Mouse (Mus musculus) MEL (cell line): ENCODE results near the gene Lce1j. TPM values are rescaled to one million over a fixed set of nuclear protein-coding genes. Genes with fewer than 3 reads are reported as not detected.

Experiments used
- DNase-seq: peaks from one replicate; pipeline ENCODE4 v3.0.0; 2011; ENCODE audit warnings: low read depth, low spot score
- H3K27ac ChIP-seq: 2 replicates; pipeline ENCODE4 v1.5.1; 2012; ENCODE audit warnings: low read depth, mild to moderate bottlenecking, control low read depth, low read length, moderate library complexity; ENCODE audit not compliant: control insufficient read depth
- H3K27me3 ChIP-seq, 2 experiments: fragments of 150-350 bp in 1 of 2; sonication (generic) in 1 of 2; 2 replicates each; pipeline ENCODE4 v1.6.1; 2012; ENCODE audit warnings: low read length in 2 of 2, mild to moderate bottlenecking in 2 of 2, improper control_type of control experiment in 1 of 2, moderate library complexity in 1 of 2; ENCODE audit not compliant: insufficient read depth in 2 of 2, control insufficient read depth in 1 of 2
- H3K36me3 ChIP-seq, 2 experiments: 2 replicates each; pipeline ENCODE4 v1.6.1; 2012 to 2014; ENCODE audit warnings: low read length in 2 of 2, improper control_type of control experiment in 1 of 2, inconsistent platforms in 1 of 2, mild to moderate bottlenecking in 1 of 2; ENCODE audit not compliant: insufficient read depth in 2 of 2, control insufficient read depth in 1 of 2
- H3K4me1 ChIP-seq, 2 experiments: fragments of 150-350 bp in 1 of 2; sonication (generic) in 1 of 2; 2 replicates each; pipeline ENCODE4 v1.6.1; 2012; ENCODE audit warnings: low read length in 2 of 2, improper control_type of control experiment in 1 of 2, mild to moderate bottlenecking in 1 of 2; ENCODE audit not compliant: insufficient read depth in 2 of 2, control insufficient read depth in 1 of 2
- H3K4me3 ChIP-seq, 2 experiments: fragments of 150-350 bp in 1 of 2; sonication (generic) in 1 of 2; 2 replicates each; pipeline ENCODE4 v1.5.1; 2012; ENCODE audit warnings: low read depth in 2 of 2, low read length in 2 of 2, mild to moderate bottlenecking in 2 of 2, moderate library complexity in 2 of 2, control low read depth in 1 of 2, improper control_type of control experiment in 1 of 2; ENCODE audit not compliant: control insufficient read depth in 1 of 2, insufficient read depth in 1 of 2
- H3K79me2 ChIP-seq: 2 replicates; pipeline ENCODE4 v1.6.1; 2012; ENCODE audit warnings: mild to moderate bottlenecking, low read length, moderate library complexity; ENCODE audit not compliant: control insufficient read depth, poor library complexity, insufficient read depth
- H3K9ac ChIP-seq: 2 replicates; pipeline ENCODE4 v1.6.1; 2012; ENCODE audit warnings: low read depth, mild to moderate bottlenecking, control low read depth, low read length, moderate library complexity; ENCODE audit not compliant: control insufficient read depth, poor library complexity, severe bottlenecking
- H3K9me3 ChIP-seq: fragments of 150-350 bp; sonication (generic); replicated peaks from 2 replicates; pipeline ENCODE4 v1.6.1; 2012; ENCODE audit warnings: mild to moderate bottlenecking, low read length, improper control_type of control experiment, moderate library complexity; ENCODE audit not compliant: insufficient read depth
- CHD2 ChIP-seq: IDR thresholded peaks from 2 replicates; pipeline ENCODE4 v1.6.1; 2011; ENCODE audit warnings: low read length, improper control_type of control experiment
- E2F4 ChIP-seq: IDR thresholded peaks from 2 replicates; pipeline ENCODE4 v1.6.1; 2011; ENCODE audit warnings: low read depth, low read length, improper control_type of control experiment, borderline replicate concordance
- EP300 ChIP-seq, 2 experiments: IDR thresholded peaks; 2 replicates each; pipeline ENCODE4 v1.6.1; 2011; ENCODE audit warnings: improper control_type of control experiment in 2 of 2, low read length in 2 of 2, low read depth in 1 of 2, mild to moderate bottlenecking in 1 of 2
- HCFC1 ChIP-seq: IDR thresholded peaks from 2 replicates; pipeline ENCODE4 v1.6.1; 2012; ENCODE audit warnings: low read depth, mild to moderate bottlenecking, inconsistent platforms, low read length, improper control_type of control experiment, moderate library complexity
- JUND ChIP-seq: IDR thresholded peaks from 2 replicates; pipeline ENCODE4 v1.6.1; 2011; ENCODE audit warnings: low read depth, mild to moderate bottlenecking, improper control_type of control experiment, low read length
- SMC3 ChIP-seq: IDR thresholded peaks from 2 replicates; pipeline ENCODE4 v1.6.1; 2011; ENCODE audit warnings: low read depth, low read length, improper control_type of control experiment
- TAL1 ChIP-seq: IDR thresholded peaks from 2 replicates; pipeline ENCODE4 v1.6.1; 2012; ENCODE audit warnings: mild to moderate bottlenecking, inconsistent platforms, low read length, moderate library complexity, mixed read lengths
- UBTF ChIP-seq: IDR thresholded peaks from 2 replicates; pipeline ENCODE4 v1.6.1; 2012; ENCODE audit warnings: low read depth, mild to moderate bottlenecking, inconsistent platforms, low read length, improper control_type of control experiment, moderate library complexity, borderline replicate concordance; ENCODE audit not compliant: insufficient read depth
- polyA plus RNA-seq, 2 experiments: library from polyadenylated mRNA; stranded (reverse) in 1 of 2; unstranded in 1 of 2; fragments of >175 nt in 1 of 2; fragments of >200 nt in 1 of 2; gene quantifications; 2 replicates each; pipeline versions ENCODE4 v1.2.1 to v1.2.4; 2012; ENCODE audit warnings: low replicate concordance in 2 of 2, low read depth in 1 of 2; ENCODE audit not compliant: insufficient read length in 2 of 2, insufficient read depth in 1 of 2, missing spikeins in 1 of 2
- total RNA-seq: library from RNA; depleted of rRNA; stranded (reverse); fragments of 300-350 nt; gene quantifications from 2 replicates; pipeline ENCODE4 v1.2.3, GENCODE M21; 2012; rRNA removed

Lce1j gene
- total and polyA plus RNA-seq, 3 experiments = not detected

DNA sequence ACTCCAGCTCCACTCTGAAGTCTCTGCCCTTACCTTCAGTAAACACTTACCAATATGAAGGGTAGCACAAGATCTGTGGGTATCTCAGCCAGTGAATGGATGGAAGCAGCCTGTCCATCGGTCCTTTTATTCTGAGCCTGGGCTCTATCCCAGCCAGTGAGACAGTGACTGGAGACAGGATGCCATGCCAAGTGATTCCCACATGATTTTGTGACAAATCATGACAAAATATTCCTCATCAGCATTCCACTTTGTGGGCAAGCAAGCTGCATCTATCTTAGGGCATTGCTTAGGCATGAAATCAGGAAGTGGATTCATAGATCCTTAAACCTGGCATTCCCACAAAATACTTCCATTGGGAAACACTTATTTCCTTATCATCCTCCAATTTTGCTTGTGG, 38.1 kb downstream of the Lce1j start, which contains the start of gene Lce1g:
Gene Lce1g (minus strand): TSS at position 101 of the 400 bp plus-strand sequence.
- Histone ChIP-seq H3K9ac (no peak within 1 kb of the TSS), H3K36me3 (no peaks in the 10 kb centered on the region), H3K4me3 (no peak within 1 kb of the TSS), H3K4me1 (no peaks in the 10 kb centered on the region), H3K79me2 (no peaks in the 10 kb centered on the region), H3K9me3 (no peaks in the 10 kb centered on the region), H3K27ac (no peak within 1 kb of the TSS), H3K27me3 (no peaks in the 10 kb centered on the region)
- no peak for TF ChIP-seq TAL1
- no peak for DNase-seq

DNA sequence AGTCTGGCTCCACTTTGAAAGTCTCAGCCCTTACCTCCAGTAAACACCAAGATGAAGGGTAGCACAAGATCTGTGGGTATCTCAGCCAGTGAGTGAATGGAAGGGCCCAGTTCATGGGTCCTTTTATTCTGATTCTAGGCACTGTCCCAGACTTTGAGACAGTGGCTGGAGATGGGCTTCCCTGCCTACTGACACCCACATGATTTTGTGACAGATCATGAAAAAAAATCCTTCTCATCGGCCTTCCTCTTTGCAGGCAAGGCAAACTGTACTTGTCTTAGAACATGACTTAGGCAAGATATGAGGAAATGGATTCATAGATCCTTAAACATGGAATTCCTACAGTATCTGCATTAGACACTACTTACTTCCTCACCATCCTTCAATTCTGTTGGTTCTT, 51.3 kb downstream of the Lce1j start, which contains the start of gene Gm38119:
Gene Gm38119 (minus strand): TSS at position 101 of the 400 bp plus-strand sequence.
- Histone ChIP-seq H3K9me3 (no peaks in the 10 kb centered on the region), H3K79me2 (no peaks in the 10 kb centered on the region), H3K36me3 (no peaks in the 10 kb centered on the region), H3K27me3 (no peaks in the 10 kb centered on the region), H3K27ac (no peak within 1 kb of the TSS), H3K4me3 (no peak within 1 kb of the TSS), H3K4me1 (no peaks in the 10 kb centered on the region), H3K9ac (no peak within 1 kb of the TSS)
- no peak for DNase-seq
- TF ChIP-seq HCFC1 (no peak), UBTF (no peak), E2F4 (no peak), JUND (no peak), CHD2 (no peak), EP300 (IDR thresholded peaks at IDR 0.05; ENCODE audit: low read depth in 1 of 2, low read length in 2 of 2) (no peak), SMC3 (no peak)

Other genes starting within 250 kb of the Lce1j start
- gene Ivl, start 216.8 kb downstream of the Lce1j start, total RNA-seq = not detected in 2 replicates
- not detected for gene Ivl, start 216.8 kb downstream of the Lce1j start, polyA plus RNA-seq
- not detected in 2 replicates for gene Smcp, start 201.5 kb downstream of the Lce1j start, total RNA-seq
- not detected for gene Smcp, start 201.5 kb downstream of the Lce1j start, polyA plus RNA-seq
- gene 2210017I01Rik, start 183.0 kb downstream of the Lce1j start, total RNA-seq = not detected in 2 replicates
- gene 2210017I01Rik, start 183.0 kb downstream of the Lce1j start, polyA plus RNA-seq = not detected
- gene Lce6a, start 168.9 kb downstream of the Lce1j start, total RNA-seq = not detected in 2 replicates
- not detected for gene Lce6a, start 168.9 kb downstream of the Lce1j start, polyA plus RNA-seq
- not detected in 2 replicates for gene Lce1a1, start 142.2 kb downstream of the Lce1j start, total RNA-seq
- not detected for gene Lce1a1, start 142.2 kb downstream of the Lce1j start, polyA plus RNA-seq
- not detected in 2 replicates for gene Lce1b, start 133.6 kb downstream of the Lce1j start, total RNA-seq
- gene Lce1b, start 133.6 kb downstream of the Lce1j start, polyA plus RNA-seq = not detected
- gene Lce1a2, start 120.2 kb downstream of the Lce1j start, total RNA-seq = not detected in 2 replicates
- gene Lce1a2, start 120.2 kb downstream of the Lce1j start, polyA plus RNA-seq = not detected
- gene Lce1c, start 111.3 kb downstream of the Lce1j start, total RNA-seq = not detected in 2 replicates
- gene Lce1c, start 111.3 kb downstream of the Lce1j start, polyA plus RNA-seq = not detected
- not detected in 2 replicates for gene Lce1d, start 103.3 kb downstream of the Lce1j start, total RNA-seq
- gene Lce1d, start 103.3 kb downstream of the Lce1j start, polyA plus RNA-seq = not detected
- not detected in 2 replicates for gene Lce1e, start 81.4 kb downstream of the Lce1j start, total RNA-seq
- gene Lce1e, start 81.4 kb downstream of the Lce1j start, polyA plus RNA-seq = not detected
- not detected in 2 replicates for gene Lce1f, start 70.2 kb downstream of the Lce1j start, total RNA-seq
- gene Lce1f, start 70.2 kb downstream of the Lce1j start, polyA plus RNA-seq = not detected
- not detected in 2 replicates for gene Gm38119, start 51.4 kb downstream of the Lce1j start, total RNA-seq
- not detected for gene Gm38119, start 51.4 kb downstream of the Lce1j start, polyA plus RNA-seq
- not detected in 2 replicates for gene Lce1g, start 38.2 kb downstream of the Lce1j start, total RNA-seq
- not detected for gene Lce1g, start 38.2 kb downstream of the Lce1j start, polyA plus RNA-seq
- not detected in 2 replicates for gene Lce1h, start 25.4 kb downstream of the Lce1j start, total RNA-seq
- gene Lce1h, start 25.4 kb downstream of the Lce1j start, polyA plus RNA-seq = not detected
- not detected in 2 replicates for gene Lce1i, start 11.6 kb downstream of the Lce1j start, total RNA-seq
- gene Lce1i, start 11.6 kb downstream of the Lce1j start, polyA plus RNA-seq = not detected
- gene Lce1k, start 17.4 kb upstream of the Lce1j start, total RNA-seq = not detected in 2 replicates
- not detected for gene Lce1k, start 17.4 kb upstream of the Lce1j start, polyA plus RNA-seq
- not detected in 2 replicates for gene Kprp, start 36.7 kb upstream of the Lce1j start, total RNA-seq
- gene Kprp, start 36.7 kb upstream of the Lce1j start, polyA plus RNA-seq = not detected
- gene Lce1l, start 60.8 kb upstream of the Lce1j start, total RNA-seq = not detected in 2 replicates
- gene Lce1l, start 60.8 kb upstream of the Lce1j start, polyA plus RNA-seq = not detected
- not detected in 2 replicates for gene 2310050C09Rik, start 79.7 kb upstream of the Lce1j start, total RNA-seq
- gene 2310050C09Rik, start 79.7 kb upstream of the Lce1j start, polyA plus RNA-seq = not detected
- gene Lce3a, start 135.7 kb upstream of the Lce1j start, total RNA-seq = not detected in 2 replicates
- not detected for gene Lce3a, start 135.7 kb upstream of the Lce1j start, polyA plus RNA-seq
- not detected in 2 replicates for gene Lce3b, start 142.5 kb upstream of the Lce1j start, total RNA-seq
- not detected for gene Lce3b, start 142.5 kb upstream of the Lce1j start, polyA plus RNA-seq
- not detected in 2 replicates for gene Lce3c, start 154.0 kb upstream of the Lce1j start, total RNA-seq
- gene Lce3c, start 154.0 kb upstream of the Lce1j start, polyA plus RNA-seq = not detected
- not detected in 2 replicates for gene Lce3d, start 166.9 kb upstream of the Lce1j start, total RNA-seq
- not detected for gene Lce3d, start 166.9 kb upstream of the Lce1j start, polyA plus RNA-seq
- not detected in 2 replicates for gene Lce3e, start 176.5 kb upstream of the Lce1j start, total RNA-seq
- not detected for gene Lce3e, start 176.5 kb upstream of the Lce1j start, polyA plus RNA-seq
- not detected in 2 replicates for gene Lce3f, start 201.7 kb upstream of the Lce1j start, total RNA-seq
- gene Lce3f, start 201.7 kb upstream of the Lce1j start, polyA plus RNA-seq = not detected
- gene Crct1, start 225.2 kb upstream of the Lce1j start, total RNA-seq = not detected in 2 replicates
- not detected for gene Crct1, start 225.2 kb upstream of the Lce1j start, polyA plus RNA-seq
- gene Lce1m, start 228.5 kb upstream of the Lce1j start, total RNA-seq = not detected in 2 replicates
- not detected for gene Lce1m, start 228.5 kb upstream of the Lce1j start, polyA plus RNA-seq